Mouse (Mus musculus) liver, embryonic 13.5 days (tissue): Measurements from ENCODE around the gene Fpr3. TPM values are rescaled to one million over a fixed set of nuclear protein-coding genes. Genes with fewer than 3 reads are reported as not detected.
A peak's percentile ranks its signal among the peaks of the same experiment; 100 is the strongest.
"Not testable (repeated sequence)": the region's sequence is repeated elsewhere in the genome, so short reads cannot be mapped to it uniquely, and the experiment has no call there.

ENCODE experiments used
- ATAC-seq: fragments of 200-750 bp; cut with Nextera tagmentation; 2 replicates; pipeline ENCODE4 v1.8.0; 2017; ENCODE audit warnings: low read depth, mild to moderate bottlenecking, moderate number of reproducible peaks, moderate library complexity
- DNase-seq: peaks from one replicate; pipeline ENCODE4 v3.0.0; 2022
- H3K27ac ChIP-seq: fragments of 300-500 bp; sonication (generic); 2 replicates; pipeline ENCODE4 v1.5.1; 2015; ENCODE audit warnings: moderate library complexity, mild to moderate bottlenecking, inconsistent platforms
- H3K27me3 ChIP-seq: fragments of 300-500 bp; sonication (generic); 2 replicates; pipeline ENCODE4 v1.6.1; 2015; ENCODE audit warnings: mild to moderate bottlenecking, inconsistent platforms
- H3K36me3 ChIP-seq: fragments of 300-500 bp; sonication (generic); 2 replicates; pipeline ENCODE4 v1.6.1; 2015; ENCODE audit warnings: mild to moderate bottlenecking, inconsistent platforms
- H3K4me1 ChIP-seq: fragments of 300-500 bp; sonication (generic); replicated peaks from 2 replicates; pipeline ENCODE4 v1.6.1; 2015; ENCODE audit warnings: inconsistent platforms
- H3K4me2 ChIP-seq: fragments of 300-500 bp; sonication (generic); 2 replicates; pipeline ENCODE4 v1.6.1; 2015; ENCODE audit warnings: inconsistent platforms, mild to moderate bottlenecking, moderate library complexity
- H3K4me3 ChIP-seq: fragments of 300-500 bp; sonication (generic); replicated peaks from 2 replicates; pipeline ENCODE4 v1.5.1; 2015; ENCODE audit warnings: mild to moderate bottlenecking, inconsistent platforms
- H3K9ac ChIP-seq: fragments of 300-500 bp; sonication (generic); 2 replicates; pipeline ENCODE4 v1.6.1; 2015; ENCODE audit warnings: mild to moderate bottlenecking, inconsistent platforms
- H3K9me3 ChIP-seq: fragments of 300-500 bp; sonication (generic); replicated peaks from 2 replicates; pipeline ENCODE4 v1.6.1; 2016; ENCODE audit warnings: inconsistent platforms
- WGBS: fragments of 180-500 bp; shearing (Covaris S2); methylation state at CpG from one replicate; pipeline ENCODE4 v1.1.7; 2015; ENCODE audit not compliant: insufficient replicate concordance; 5-methylcytosine and 5-hydroxymethylcytosine counted together
- polyA plus RNA-seq: library from polyadenylated mRNA; unstranded; fragments of >200 nt; fragmentation: Nextera tagmentation; extraction: Ambion mirVana; gene quantifications from 2 replicates; pipeline ENCODE4 v1.2.1, GENCODE M21; 2015

The Fpr3 gene
- polyA plus RNA-seq, 1 experiment from 2014 or later = not detected

DNA sequence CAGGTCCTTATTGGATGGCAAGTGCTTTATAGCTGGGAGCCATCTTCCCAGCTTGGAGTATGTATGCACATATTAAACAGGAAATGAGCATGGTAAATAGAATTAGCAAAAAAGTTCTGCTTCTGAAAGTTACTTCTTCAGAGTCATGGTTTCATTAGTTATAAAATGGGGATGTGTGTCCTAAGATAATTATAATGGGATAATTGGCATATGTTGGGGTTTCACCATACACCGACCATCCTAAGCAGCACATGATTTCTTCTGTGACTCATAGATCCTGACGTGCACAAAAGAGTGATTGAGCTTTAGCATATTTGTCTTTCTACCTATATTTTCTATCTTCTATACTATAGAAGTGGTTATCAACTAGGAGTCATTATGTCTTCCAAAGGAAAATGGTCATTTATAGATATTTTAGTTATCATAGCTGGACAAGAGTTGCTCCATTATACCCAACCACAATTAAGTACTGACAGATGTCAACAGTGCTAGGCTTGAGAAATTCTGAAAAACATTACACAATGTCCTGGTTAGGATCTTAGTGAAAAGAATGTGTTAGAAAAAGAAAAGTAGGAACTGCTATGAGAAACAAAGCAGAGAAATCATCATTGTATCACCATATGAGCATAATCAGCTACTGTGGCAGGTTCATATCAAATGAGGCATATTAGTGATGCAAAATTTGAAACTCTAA, 2.2 kb downstream of the Fpr3 start:
- ATAC-seq = no peak
- Histone ChIP-seq H3K27me3 (no peaks in the 10 kb centered on the region), H3K27ac (no peak overlapping the region), H3K4me3 (no peak overlapping the region), H3K4me2 (no peak overlapping the region), H3K4me1 (no peaks in the 10 kb centered on the region), H3K9me3 (no peaks in the 10 kb centered on the region), H3K9ac (no peak overlapping the region), H3K36me3 (no peaks in the 10 kb centered on the region)
- whole genome bisulfite sequencing = 56% methylated on average over 2 of the region's 2 CpGs
- DNase-seq = no peak

DNA sequence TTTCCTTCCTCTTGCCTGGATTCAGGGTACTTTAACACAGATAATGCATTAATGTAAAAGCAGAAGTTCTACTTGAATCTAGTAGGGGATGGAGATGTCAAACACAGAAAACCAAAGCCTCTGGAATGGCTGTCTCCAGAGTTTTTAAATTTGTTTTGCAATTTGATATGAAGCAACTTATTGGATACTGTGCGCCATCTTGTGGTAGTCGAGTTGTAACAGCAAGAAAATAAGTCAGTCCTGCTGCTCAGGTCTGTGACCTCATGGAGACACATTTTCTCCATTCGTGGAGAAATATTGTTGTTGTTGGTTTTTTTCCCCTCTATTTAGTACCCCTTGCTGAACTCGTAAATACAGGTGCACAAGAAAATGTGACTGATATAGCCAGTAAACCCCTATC, 8.4 kb downstream of the Fpr3 start:
- WGBS = under 1% methylated on average over 4 of the region's 4 CpGs
- DNase-seq (no peak), ATAC-seq (no peak)

DNA sequence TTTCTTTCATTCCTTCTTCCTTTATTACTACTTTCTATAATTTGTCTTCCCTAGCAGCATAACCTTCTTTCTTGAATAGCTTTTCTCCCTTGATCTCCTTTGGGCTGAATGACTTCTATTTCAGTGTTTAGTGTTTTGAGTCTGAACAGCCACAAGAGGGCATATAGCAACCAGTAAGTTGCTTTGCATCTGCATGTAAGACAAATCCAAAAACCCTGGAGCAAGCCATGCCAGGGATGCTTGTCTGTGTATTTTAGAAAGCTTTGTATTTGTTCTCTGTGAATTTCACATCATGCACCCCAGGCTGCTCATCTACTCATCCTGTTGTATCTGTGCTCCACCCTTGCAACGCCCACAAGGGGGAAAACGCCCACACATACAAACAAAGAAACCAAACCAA, 11.6 kb downstream of the Fpr3 start:
- 62% methylated on average over 2 of the region's 2 CpGs for WGBS
- no peaks in the 10 kb centered on the region for H3K4me1 ChIP-seq
- H3K9me3 ChIP-seq = no peaks in the 10 kb centered on the region
- H3K27me3 ChIP-seq = no peaks in the 10 kb centered on the region
- no peaks in the 10 kb centered on the region for H3K36me3 ChIP-seq
- no peak overlapping the region for H3K4me2 ChIP-seq
- no peak overlapping the region for H3K9ac ChIP-seq
- no peak overlapping the region for H3K27ac ChIP-seq
- ATAC-seq (no peak), DNase-seq (no peak)
- H3K4me3 ChIP-seq = no peak overlapping the region

More for the DNA sequence above, 8.4 kb downstream of the Fpr3 start:
- Histone ChIP-seq H3K4me2 (no peak overlapping the region), H3K4me1 (no peaks in the 10 kb centered on the region), H3K4me3 (no peak overlapping the region), H3K9ac (no peak overlapping the region), H3K9me3 (no peaks in the 10 kb centered on the region), H3K36me3 (no peaks in the 10 kb centered on the region), H3K27me3 (no peaks in the 10 kb centered on the region), H3K27ac (no peak overlapping the region)

DNA sequence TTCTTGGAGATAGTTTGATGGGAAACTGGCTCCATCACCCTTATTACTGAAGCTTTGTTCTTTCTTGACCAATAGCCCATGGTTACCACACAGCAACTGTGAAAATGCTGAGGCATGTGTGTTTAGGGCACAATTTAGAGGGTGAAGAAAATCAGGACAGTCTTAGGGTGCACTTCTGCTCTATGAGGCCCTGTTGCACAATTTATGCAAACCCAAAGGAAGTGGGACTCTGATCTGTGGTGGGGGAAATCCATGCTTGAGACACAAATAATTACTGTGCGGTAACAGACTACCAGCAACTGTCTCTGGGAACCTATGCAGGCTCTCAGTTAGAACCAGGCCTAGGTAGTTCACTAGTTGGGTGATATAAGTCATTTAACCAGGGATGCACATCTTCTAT, 13.1 kb downstream of the Fpr3 start:
- H3K9me3 ChIP-seq = no peaks in the 10 kb centered on the region
- H3K4me2 ChIP-seq = no peak overlapping the region
- H3K36me3 ChIP-seq = no peaks in the 10 kb centered on the region
- H3K4me3 ChIP-seq = no peak overlapping the region
- H3K27me3 ChIP-seq = no peaks in the 10 kb centered on the region
- WGBS = 45% methylated on average over 1 of the region's 1 CpGs
- DNase-seq (no peak), ATAC-seq (peak; percentile 48; the same call in 1 of the 2 replicates)
- H3K27ac ChIP-seq = no peak overlapping the region
- no peak overlapping the region for H3K9ac ChIP-seq
- H3K4me1 ChIP-seq = no peaks in the 10 kb centered on the region

DNA sequence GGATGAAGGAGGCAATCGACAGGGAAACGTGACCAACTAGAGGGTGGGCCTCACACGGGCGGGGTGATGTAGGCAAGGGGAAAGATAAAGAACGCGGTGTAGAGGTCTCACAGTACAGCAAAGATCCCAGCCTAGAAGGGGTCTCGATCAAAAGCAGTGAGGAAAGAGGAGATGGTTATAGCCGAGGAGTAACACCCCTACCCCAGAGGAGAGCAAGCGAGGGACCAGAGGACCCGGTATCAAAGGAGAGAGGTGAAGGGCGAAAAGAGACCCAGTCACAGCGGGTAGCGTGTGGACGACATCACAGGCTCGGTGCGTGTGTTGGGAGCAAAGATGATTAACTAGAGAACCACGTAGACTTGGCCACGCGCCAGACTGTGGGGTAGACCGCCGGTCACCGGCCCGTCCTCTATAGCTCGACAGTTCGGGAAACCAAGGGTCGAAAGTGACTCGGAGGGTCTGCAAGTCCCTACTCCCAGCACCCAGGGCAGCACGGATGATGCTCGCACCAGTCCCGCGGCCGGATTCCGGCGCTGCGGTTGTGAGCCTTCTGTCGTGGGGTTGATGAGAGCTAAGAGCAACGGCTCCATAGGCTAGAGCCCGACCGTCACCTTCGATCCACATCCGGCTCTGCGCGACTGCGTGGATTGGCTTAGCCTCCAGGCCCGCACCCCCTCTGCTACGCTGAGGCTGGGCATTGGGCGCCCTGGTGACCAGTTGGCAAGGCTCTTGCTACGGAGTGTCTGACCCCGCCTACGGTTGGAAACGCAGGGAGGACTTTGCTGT, 22.2 kb downstream of the Fpr3 start:
- H3K4me3 ChIP-seq = peak overlapping the region; percentile 37
- 15% methylated on average over 51 of the region's 51 CpGs for WGBS
- H3K27me3 ChIP-seq = peaks cover 27% of the 10 kb centered on the region
- H3K36me3 ChIP-seq = no peaks in the 10 kb centered on the region
- no peaks in the 10 kb centered on the region for H3K9me3 ChIP-seq
- H3K27ac ChIP-seq = no peak overlapping the region
- H3K4me2 ChIP-seq = peak overlapping the region; percentile 52
- 0 out of 2 replicates have a peak overlapping the region, but pooled peaks have one; percentile 2 for H3K9ac ChIP-seq
- ATAC-seq = peak; percentile 87
- H3K4me1 ChIP-seq = no peaks in the 10 kb centered on the region
- peak; percentile 4 for DNase-seq

DNA sequence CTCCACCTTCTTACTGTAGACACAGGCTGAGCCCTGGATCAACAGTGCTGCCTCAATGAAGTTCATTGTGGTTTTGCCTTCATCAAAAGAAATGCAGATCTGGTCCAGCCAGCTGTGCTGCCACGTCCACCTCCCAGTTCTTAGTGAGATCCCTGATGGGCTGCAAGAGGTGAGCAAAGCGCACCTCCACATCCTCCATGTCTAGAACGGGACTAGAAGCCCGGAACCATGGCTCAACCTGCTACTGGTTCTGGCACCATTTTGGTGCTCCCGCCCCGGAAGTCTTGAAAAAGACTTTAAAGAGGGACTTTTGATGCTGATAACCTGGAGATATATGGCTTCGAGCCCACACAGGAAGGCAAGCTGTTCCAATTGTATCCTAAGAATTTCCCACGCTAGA, 25.0 kb downstream of the Fpr3 start:
- H3K27ac ChIP-seq, ATAC-seq, H3K36me3 ChIP-seq, H3K4me1 ChIP-seq, H3K4me3 ChIP-seq, H3K9ac ChIP-seq, H3K9me3 ChIP-seq, DNase-seq, H3K4me2 ChIP-seq: not testable (repeated sequence)
- WGBS = 70% methylated on average over 8 of the region's 8 CpGs
- H3K27me3 ChIP-seq = peaks cover 27% of the 10 kb centered on the region

DNA sequence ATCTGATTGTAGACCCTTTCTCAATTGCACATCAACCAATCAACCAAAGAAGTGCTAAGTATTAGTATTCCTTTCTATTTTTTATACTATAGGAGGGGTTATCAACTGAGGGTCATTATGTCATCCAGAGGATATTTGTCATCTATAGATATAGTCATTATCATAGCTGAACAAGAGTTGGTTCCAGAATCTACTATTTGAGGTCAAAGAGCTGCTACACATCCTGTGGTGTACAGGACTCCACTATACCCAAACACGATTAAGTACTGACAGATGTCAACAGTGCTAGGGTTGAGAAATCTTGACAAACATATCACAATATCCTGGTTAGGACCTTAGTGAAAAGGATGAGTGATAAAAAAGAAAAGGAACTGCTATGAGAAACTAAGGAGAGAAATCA, 29.7 kb downstream of the Fpr3 start:
- WGBS = 64% methylated on average over 1 of the region's 1 CpGs
- no peaks in the 10 kb centered on the region for H3K36me3 ChIP-seq
- H3K4me1 ChIP-seq = no peaks in the 10 kb centered on the region
- H3K9me3 ChIP-seq = no peaks in the 10 kb centered on the region
- ATAC-seq (no peak), DNase-seq (no peak)
- no peak overlapping the region for H3K9ac ChIP-seq
- H3K4me3 ChIP-seq = no peak overlapping the region
- no peak overlapping the region for H3K4me2 ChIP-seq
- H3K27ac ChIP-seq = no peak overlapping the region
- no peaks in the 10 kb centered on the region for H3K27me3 ChIP-seq

DNA sequence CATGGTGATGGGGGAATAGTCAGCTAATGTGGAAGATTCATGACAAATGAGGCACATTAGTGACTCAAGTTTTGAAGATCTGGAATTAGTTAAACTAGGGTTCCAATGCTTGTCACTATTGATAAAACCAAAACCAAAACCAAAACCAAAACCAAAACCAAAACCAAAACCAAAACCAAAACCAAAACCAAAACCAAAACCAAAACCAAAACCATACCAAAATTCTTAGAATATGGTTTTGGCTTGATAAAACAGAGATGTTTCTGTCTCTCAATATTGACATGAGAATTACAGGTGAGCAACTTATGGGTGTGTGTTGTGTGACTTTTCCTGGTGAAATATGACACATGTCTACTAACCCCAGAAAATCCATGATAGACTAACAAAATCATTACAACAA, 30.1 kb downstream of the Fpr3 start:
- Histone ChIP-seq H3K36me3 (no peaks in the 10 kb centered on the region), H3K9me3 (no peaks in the 10 kb centered on the region), H3K27ac (no peak overlapping the region), H3K4me3 (no peak overlapping the region), H3K4me2 (no peak overlapping the region), H3K27me3 (no peaks in the 10 kb centered on the region), H3K9ac (no peak overlapping the region), H3K4me1 (no peaks in the 10 kb centered on the region)
- DNase-seq (no peak), ATAC-seq (no peak)

DNA sequence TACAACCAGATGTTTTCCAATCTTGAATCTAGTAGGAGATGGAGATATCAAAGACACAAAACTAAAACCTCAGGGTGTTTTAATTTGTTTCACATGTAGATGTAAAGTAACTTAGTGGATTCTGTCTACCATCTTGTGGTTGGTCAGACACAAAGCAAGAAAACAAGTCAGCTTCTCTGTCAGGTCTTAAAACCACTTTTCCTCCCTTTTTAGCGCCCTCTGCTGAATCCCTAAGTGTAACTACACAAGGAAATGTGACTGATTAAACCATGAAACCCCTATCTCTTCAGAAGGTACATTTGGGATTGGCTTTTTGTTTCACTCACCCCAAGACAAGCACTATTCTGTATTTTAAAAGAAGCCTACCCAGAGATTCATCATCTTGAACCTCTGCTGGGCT, 85.8 kb downstream of the Fpr3 start:
- WGBS = 10% methylated on average over 1 of the region's 1 CpGs
- DNase-seq = no peak
- Histone ChIP-seq H3K4me1 (no peaks in the 10 kb centered on the region), H3K27me3 (no peaks in the 10 kb centered on the region), H3K4me3 (no peak overlapping the region), H3K27ac (no peak overlapping the region), H3K9me3 (no peaks in the 10 kb centered on the region), H3K36me3 (no peaks in the 10 kb centered on the region), H3K4me2 (no peak overlapping the region), H3K9ac (no peak overlapping the region)
- no peak for ATAC-seq

DNA sequence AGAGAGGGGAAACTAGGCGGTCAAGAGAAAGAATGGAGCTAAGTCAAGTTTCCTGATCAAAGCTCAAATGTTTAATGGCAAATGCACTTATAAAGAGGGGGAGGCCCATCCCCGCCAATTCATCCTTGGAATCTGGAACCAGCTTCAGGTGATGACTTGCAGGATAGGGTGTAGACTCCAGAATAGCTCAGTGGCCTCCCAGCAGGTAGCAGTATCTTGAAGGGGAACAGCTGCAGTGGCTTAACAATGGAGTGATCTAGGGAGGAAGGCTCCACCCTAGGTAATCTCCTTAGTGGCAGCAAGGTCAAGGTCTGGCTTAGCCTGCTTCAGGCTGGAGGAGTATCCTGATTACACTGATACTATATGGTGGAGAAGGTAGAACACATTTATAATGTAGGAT, 93.6 kb downstream of the Fpr3 start:
- ATAC-seq, H3K27me3 ChIP-seq, DNase-seq, H3K4me3 ChIP-seq, H3K27ac ChIP-seq, H3K4me1 ChIP-seq, H3K9me3 ChIP-seq, H3K9ac ChIP-seq, H3K36me3 ChIP-seq, H3K4me2 ChIP-seq: not testable (repeated sequence)
- WGBS = 57% methylated on average over 2 of the region's 2 CpGs

DNA sequence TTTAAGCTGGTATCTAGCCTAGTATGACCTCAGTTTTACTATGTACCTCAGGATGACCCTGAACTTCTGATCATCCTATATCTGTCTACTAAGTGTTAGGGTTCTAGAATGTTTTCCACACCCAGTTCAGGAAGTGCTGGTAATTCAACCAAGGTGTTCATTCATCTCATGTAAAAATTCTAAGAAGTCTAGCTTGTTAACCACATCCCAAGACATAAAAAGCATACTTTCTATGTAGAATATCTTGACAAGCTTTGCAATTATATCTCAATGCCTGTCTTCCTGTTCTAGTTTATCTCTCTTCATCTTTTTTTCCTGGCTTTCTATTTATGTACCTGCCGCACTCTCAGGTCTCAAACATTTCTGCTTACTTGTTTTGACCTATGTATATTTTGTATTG, 117.1 kb downstream of the Fpr3 start:
- no peak overlapping the region for H3K4me3 ChIP-seq
- ATAC-seq (no peak), DNase-seq (no peak)
- H3K4me1 ChIP-seq = no peaks in the 10 kb centered on the region
- H3K27me3 ChIP-seq = no peaks in the 10 kb centered on the region
- no peak overlapping the region for H3K4me2 ChIP-seq
- 65% methylated on average over 1 of the region's 1 CpGs for WGBS
- H3K36me3 ChIP-seq = no peaks in the 10 kb centered on the region
- H3K9me3 ChIP-seq = no peaks in the 10 kb centered on the region
- H3K27ac ChIP-seq = no peak overlapping the region
- no peak overlapping the region for H3K9ac ChIP-seq
